Mouse (Mus musculus) liver, adult 2 months (tissue): Measurements from ENCODE around the gene Gab1.
A peak's percentile ranks its signal among the peaks of the same experiment; 100 is the strongest.
"Not testable (repeated sequence)": the region's sequence is repeated elsewhere in the genome, so short reads cannot be mapped to it uniquely, and the experiment has no call there.

Source experiments
- CTCF ChIP-seq: fragments of 200-500 bp; IDR thresholded peaks from 2 replicates; pipeline ENCODE4 v1.5.1; 2011; ENCODE audit warnings: low read depth, low read length, control low read depth
- POLR2A ChIP-seq: fragments of 200-500 bp; IDR thresholded peaks from 2 replicates; pipeline ENCODE4 v1.6.1; 2011; ENCODE audit warnings: low read length, control low read depth; ENCODE audit not compliant: insufficient read depth; ENCODE audit errors: extremely low read depth

DNA sequence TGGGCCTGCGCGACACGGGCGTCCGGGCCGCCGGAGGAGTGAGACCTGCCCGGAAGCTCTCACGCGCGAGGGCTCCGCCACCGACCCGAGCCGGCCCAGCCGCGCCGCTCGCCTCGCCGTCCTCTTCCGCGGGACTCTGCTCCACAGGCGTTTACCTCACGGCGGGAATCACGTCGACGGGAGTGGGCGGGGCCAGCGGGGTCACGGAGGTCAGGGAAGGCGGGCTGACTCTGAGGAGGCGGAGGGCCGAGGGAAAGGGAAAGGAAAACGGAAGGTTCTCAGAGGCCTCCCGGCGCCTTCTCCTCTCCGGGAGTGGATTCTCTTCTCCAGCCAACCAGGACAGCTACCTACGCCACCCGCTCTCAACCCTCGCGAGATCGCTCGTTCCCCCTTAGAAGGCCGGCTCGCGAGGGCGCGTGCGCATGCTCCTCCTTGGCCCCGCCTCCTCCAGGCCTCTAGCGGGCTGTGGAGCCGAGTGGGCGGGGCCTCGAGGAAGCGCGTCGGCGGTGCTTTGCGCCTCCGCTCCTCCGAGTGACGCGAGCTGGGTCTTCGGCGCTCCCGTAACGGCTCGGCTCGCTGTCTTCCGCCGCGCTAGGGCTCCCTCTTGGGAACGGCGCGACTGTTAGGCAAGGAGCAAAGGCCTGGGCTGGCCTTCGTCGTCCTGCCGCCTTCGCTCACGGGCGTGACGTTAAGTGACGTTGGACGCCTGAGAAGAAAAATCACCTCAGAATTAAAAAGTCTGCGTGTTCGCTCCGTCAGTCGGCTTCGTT lies 141.0 kb downstream of the Gab1 start, which contains the start of gene Smarca5:
- TF ChIP-seq CTCF: not testable (repeated sequence)
- peak; percentile 48 for TF ChIP-seq POLR2A
